Mouse (Mus musculus): ENCODE data around the gene Bmp5. TPM values are rescaled to one million over a fixed set of nuclear protein-coding genes. Genes with fewer than 3 reads are reported as not detected.

Bmp5 gene
- total and polyA plus RNA-seq, 3 experiments = not detected

DNA sequence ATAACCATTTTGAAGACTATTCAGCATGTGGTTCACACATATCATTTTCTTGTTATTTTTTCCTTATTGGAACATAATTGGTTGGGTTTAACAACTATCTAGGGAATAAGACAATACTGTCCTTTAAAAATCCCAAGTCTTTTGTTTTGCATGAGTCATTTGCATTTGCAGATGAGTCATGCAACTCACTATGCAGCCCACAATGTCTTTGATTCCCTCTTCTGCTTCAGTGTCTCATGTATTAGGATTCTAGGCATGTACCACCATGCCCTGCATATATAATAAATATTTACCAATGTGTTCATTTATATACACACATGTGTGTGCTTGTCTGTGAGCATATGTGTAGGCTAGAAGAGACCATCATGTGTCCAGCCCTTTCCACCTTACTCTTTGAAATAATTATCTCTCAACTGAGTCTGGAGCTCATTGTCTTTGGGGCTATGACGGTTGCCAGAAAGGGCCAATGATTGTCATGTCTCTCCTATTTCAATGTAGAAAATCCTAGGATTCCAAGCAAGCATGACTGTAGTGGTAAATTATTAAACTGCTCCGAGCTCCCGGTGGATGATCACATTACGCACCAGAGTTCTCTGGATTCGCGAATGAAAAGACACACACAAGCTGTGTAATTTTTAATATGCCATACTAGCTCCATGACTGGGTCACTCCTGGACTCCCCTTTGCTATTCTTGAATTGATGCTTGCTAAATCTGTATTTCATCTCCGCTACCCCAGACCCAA, 111.8 kb downstream of the Bmp5 start:
- H3K79me2 ChIP-seq (ENCODE audit: control insufficient read depth, insufficient read depth, low read length, poor library complexity) = no peaks in the 10 kb centered on the region
- no peaks in the 10 kb centered on the region for H3K4me1 ChIP-seq (ENCODE audit: control insufficient read depth in 1 of 2, insufficient read depth in 2 of 2, low read length in 2 of 2)
- H3K27me3 ChIP-seq (ENCODE audit: control insufficient read depth in 1 of 2, insufficient read depth in 2 of 2, low read length in 2 of 2) = no peaks in the 10 kb centered on the region; a peak in 1 of 4 replicates
- TF ChIP-seq MXI1 (IDR thresholded peaks at IDR 0.05; ENCODE audit: low read depth, low read length) (no peak), ZNF384 (IDR thresholded peaks at IDR 0.05; ENCODE audit: low read depth, low read length) (no peak), MAZ (IDR thresholded peaks at IDR 0.05; ENCODE audit: low read depth, low read length) (no peak), UBTF (IDR thresholded peaks at IDR 0.05; ENCODE audit: borderline replicate concordance, insufficient read depth, low read depth, low read length) (no peak), CTCF (IDR thresholded peaks at IDR 0.05 in 2 of 3, conservative IDR thresholded peaks at IDR 0.05 in 1 of 3; ENCODE audit: control insufficient read depth in 1 of 3, insufficient read depth in 1 of 3, low read depth in 2 of 3, low read length in 3 of 3, poor library complexity in 1 of 3, severe bottlenecking in 1 of 3) (no peak), RCOR1 (IDR thresholded peaks at IDR 0.05; ENCODE audit: low read depth, low read length) (no peak), ZMIZ1 (IDR thresholded peaks at IDR 0.05; ENCODE audit: low read depth, low read length) (no peak), JUND (IDR thresholded peaks at IDR 0.05; ENCODE audit: low read depth, low read length) (no peak), TCF12 (IDR thresholded peaks at IDR 0.05; ENCODE audit: low read depth, low read length) (no peak)
- H3K27ac ChIP-seq (ENCODE audit: control insufficient read depth, low read depth, low read length) = no peak overlapping the region
- H3K9me3 ChIP-seq (replicated peaks; ENCODE audit: insufficient read depth, low read length) = no peaks in the 10 kb centered on the region
- no peak overlapping the region for H3K9ac ChIP-seq (ENCODE audit: control insufficient read depth, low read depth, low read length, poor library complexity, severe bottlenecking)
- H3K4me3 ChIP-seq (ENCODE audit: control insufficient read depth in 1 of 2, insufficient read depth in 1 of 2, low read depth in 2 of 2, low read length in 2 of 2) = no peak overlapping the region
- H3K36me3 ChIP-seq (ENCODE audit: control insufficient read depth in 1 of 2, insufficient read depth in 2 of 2, low read length in 2 of 2) = no peaks in the 10 kb centered on the region
- DNase-seq (ENCODE audit: low read depth, low spot score) = no peak

DNA sequence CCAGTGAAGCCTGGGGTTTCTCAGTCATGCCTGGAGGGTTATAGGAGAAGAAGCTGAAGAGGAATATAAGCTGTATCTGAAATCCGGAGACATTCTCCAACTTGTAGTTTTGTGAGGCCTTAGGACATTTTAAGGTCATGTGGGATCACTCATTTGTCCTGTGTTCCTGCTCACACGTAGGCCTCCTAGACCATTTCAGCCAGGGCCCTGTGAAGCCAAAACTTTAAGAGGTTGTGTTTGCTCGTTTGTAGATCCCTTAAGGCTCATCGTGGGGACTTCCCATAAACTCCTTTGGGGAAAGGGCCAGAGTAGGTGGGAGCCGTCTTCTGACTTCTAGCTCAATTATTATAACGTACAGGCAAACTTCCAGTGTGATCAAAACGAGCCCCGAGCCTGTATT, 121.8 kb downstream of the Bmp5 start:
- Histone ChIP-seq H3K4me3 (ENCODE audit: control insufficient read depth in 1 of 2, insufficient read depth in 1 of 2, low read depth in 2 of 2, low read length in 2 of 2) (no peak overlapping the region), H3K4me1 (ENCODE audit: control insufficient read depth in 1 of 2, insufficient read depth in 2 of 2, low read length in 2 of 2) (no peaks in the 10 kb centered on the region), H3K27me3 (ENCODE audit: control insufficient read depth in 1 of 2, insufficient read depth in 2 of 2, low read length in 2 of 2) (no peaks in the 10 kb centered on the region), H3K9me3 (replicated peaks; ENCODE audit: insufficient read depth, low read length) (no peaks in the 10 kb centered on the region), H3K36me3 (ENCODE audit: control insufficient read depth in 1 of 2, insufficient read depth in 2 of 2, low read length in 2 of 2) (no peaks in the 10 kb centered on the region), H3K79me2 (ENCODE audit: control insufficient read depth, insufficient read depth, low read length, poor library complexity) (no peaks in the 10 kb centered on the region), H3K27ac (ENCODE audit: control insufficient read depth, low read depth, low read length) (no peak overlapping the region), H3K9ac (ENCODE audit: control insufficient read depth, low read depth, low read length, poor library complexity, severe bottlenecking) (no peak overlapping the region)
- no peak for TF ChIP-seq NRF1 (IDR thresholded peaks at IDR 0.05; ENCODE audit: insufficient read depth, low read depth, low read length, poor library complexity, severe bottlenecking)
- no peak for TF ChIP-seq ZC3H11A (IDR thresholded peaks at IDR 0.05; ENCODE audit: low read depth, low read length)
- TF ChIP-seq POLR2A (IDR thresholded peaks at IDR 0.05; ENCODE audit: control insufficient read depth in 1 of 2, insufficient read depth in 1 of 2, low read depth in 1 of 2, low read length in 2 of 2, poor library complexity in 1 of 2) = no peak
- TF ChIP-seq MAZ (IDR thresholded peaks at IDR 0.05; ENCODE audit: low read depth, low read length) = no peak
- TF ChIP-seq GABPA (IDR thresholded peaks at IDR 0.05; ENCODE audit: low read depth, low read length) = no peak
- no peak for TF ChIP-seq MYC (IDR thresholded peaks at IDR 0.05; ENCODE audit: low read depth, low read length)
- TF ChIP-seq ELF1 (IDR thresholded peaks at IDR 0.05; ENCODE audit: low read depth, low read length) = no peak
- TF ChIP-seq MYB (IDR thresholded peaks at IDR 0.05; ENCODE audit: low read depth, low read length) = no peak
- TF ChIP-seq POLR2AphosphoS2 (IDR thresholded peaks at IDR 0.05; ENCODE audit: low read length) = no peak
- no peak for TF ChIP-seq ZNF384 (IDR thresholded peaks at IDR 0.05; ENCODE audit: low read depth, low read length)
- TF ChIP-seq ETS1 (IDR thresholded peaks at IDR 0.05; ENCODE audit: low read depth, low read length) = no peak
- no peak for TF ChIP-seq SIN3A (IDR thresholded peaks at IDR 0.05; ENCODE audit: low read length)
- TF ChIP-seq CHD1 (IDR thresholded peaks at IDR 0.05; ENCODE audit: low read depth, low read length) = no peak
- TF ChIP-seq JUND (IDR thresholded peaks at IDR 0.05; ENCODE audit: low read depth, low read length) = no peak
- TF ChIP-seq CTCF (IDR thresholded peaks at IDR 0.05 in 2 of 3, conservative IDR thresholded peaks at IDR 0.05 in 1 of 3; ENCODE audit: control insufficient read depth in 1 of 3, insufficient read depth in 1 of 3, low read depth in 2 of 3, low read length in 3 of 3, poor library complexity in 1 of 3, severe bottlenecking in 1 of 3) = no peak
- DNase-seq (ENCODE audit: low read depth, low spot score) = no peak

Measured in MEL (cell line).